Mouse (Mus musculus) liver, postnatal 0 days (tissue): ENCODE measurements at regions not wholly inside any gene's neighbourhood (a gene's known extent, or its start where the extent isn't known, plus 50 kb on each side); places are given as distances from the start of the nearest gene placed in this dataset.

ENCODE experiments used
- CTCF ChIP-seq: sonication (generic); IDR thresholded peaks from 2 replicates; pipeline ENCODE4 v1.5.1; 2016; ENCODE audit warnings: antibody characterized with exemption, low read depth
- EP300 ChIP-seq: IDR thresholded peaks from 2 replicates; pipeline ENCODE4 v1.6.1; 2016; ENCODE audit warnings: antibody characterized with exemption, low read depth, mild to moderate bottlenecking

DNA sequence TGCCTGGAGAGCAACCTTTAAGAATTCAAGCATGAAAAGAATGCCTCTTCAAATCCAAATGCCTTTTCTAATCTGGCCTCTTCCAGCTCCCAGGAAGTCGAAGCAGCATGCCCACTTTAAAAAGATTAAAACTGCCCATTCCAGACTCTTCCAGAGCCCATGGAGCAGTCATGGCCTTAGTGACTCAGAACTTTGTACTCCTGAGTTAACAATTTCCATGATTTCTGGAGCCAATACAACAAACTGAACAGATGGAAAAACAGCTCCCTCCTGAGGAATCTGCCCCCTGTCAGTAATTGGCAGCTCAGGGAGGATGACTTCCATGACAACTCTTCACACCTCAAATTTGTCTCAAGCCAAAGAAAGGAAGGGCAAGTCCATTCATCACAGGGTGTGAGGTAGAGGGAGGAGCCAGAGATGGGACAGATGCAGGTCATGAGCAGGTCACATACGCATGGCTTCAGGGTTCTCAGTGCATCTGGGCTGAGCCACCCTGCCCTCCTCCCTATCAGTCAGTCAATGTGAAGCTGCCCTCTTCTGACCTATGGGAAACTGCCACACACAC, 75.4 kb upstream of the Tcerg1l start:
- no peak for TF ChIP-seq EP300
- no peak for TF ChIP-seq CTCF
